Mouse (Mus musculus) adrenal gland, adult 2 months (tissue): Measurements from ENCODE around the gene Gm5134. TPM values are rescaled to one million over a fixed set of nuclear protein-coding genes. Genes with fewer than 3 reads are reported as not detected.
A peak's percentile ranks its signal among the peaks of the same experiment; 100 is the strongest.
"Not testable (repeated sequence)": the region's sequence is repeated elsewhere in the genome, so short reads cannot be mapped to it uniquely, and the experiment has no call there.

Experiments used
- DNase-seq: peaks from one replicate; pipeline ENCODE4 v3.0.0; 2021
- polyA plus RNA-seq: library from polyadenylated mRNA; depleted of rRNA; stranded (reverse); fragments of >200 nt; gene quantifications from 2 replicates; pipeline ENCODE4 v1.2.3, GENCODE M21; 2012
- total RNA-seq, 2 experiments: library from RNA; stranded (reverse); gene quantifications; 2 replicates each; pipeline ENCODE4 v1.2.3; 2021

Gm5134 gene
- total and polyA plus RNA-seq, 3 experiments: 0.03 TPM; not detected in 2

GRCm38 (mm10) chr10:75994531-75995210 lies 40.4 kb downstream of the Gm5134 start:
- DNase-seq: not testable (repeated sequence)

GRCm38 (mm10) chr10:75995463-75995862 lies 41.1 kb downstream of the Gm5134 start:
- DNase-seq: no peak

GRCm38 (mm10) chr10:75996315-75996714 lies 42.0 kb downstream of the Gm5134 start:
- DNase-seq: no peak

GRCm38 (mm10) chr10:76001160-76001559 lies 46.8 kb downstream of the Gm5134 start:
- DNase-seq: no peak

DNA sequence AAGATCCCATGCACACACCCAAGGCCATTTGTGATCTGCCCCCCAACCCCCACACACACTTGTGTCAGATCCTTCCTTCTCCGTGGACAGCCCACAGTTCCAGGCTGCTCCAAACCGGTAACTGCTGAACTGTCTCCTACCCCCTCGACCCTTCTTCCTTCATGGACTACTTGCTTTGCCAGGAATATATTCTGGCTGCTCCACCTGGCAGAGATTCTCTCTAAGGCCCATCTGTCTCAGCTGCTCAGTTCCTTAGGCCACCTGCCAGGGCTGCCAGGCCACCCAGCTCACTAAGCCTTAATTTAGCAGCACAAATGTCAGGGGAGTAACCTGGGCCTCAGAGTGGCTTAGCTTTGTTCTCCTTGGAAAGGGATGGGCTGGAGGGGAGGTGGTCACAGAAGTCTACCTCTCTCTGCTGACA lies 47.8 kb downstream of the Gm5134 start:
- DNase-seq: peak; percentile 51

- no peak for DNase-seq
These were observed 48.3 kb downstream of the Gm5134 start for GRCm38 (mm10) chr10:76002615-76003014.

DNA sequence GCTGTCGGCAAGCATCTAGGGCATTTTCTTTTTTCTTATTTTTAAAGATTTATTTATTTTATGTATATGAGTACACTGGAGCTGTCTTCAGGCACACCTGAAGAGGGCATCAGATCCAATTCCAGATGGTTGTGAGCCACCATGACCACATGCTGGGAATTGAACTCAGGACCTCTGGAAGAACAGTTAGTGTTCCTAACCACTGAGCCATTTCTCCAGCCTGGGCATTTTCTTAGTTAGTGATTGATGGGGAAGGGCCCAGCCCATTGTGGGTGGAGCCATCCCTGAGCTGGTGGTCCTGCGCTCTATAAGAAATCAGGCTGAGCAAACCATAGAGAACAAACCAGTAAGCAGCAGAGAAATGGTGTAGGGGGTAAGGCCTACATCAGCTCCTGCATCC lies 48.9 kb downstream of the Gm5134 start:
- no peak for DNase-seq

- no peak for DNase-seq
These were observed 52.1 kb downstream of the Gm5134 start for GRCm38 (mm10) chr10:76006385-76006784.

DNA sequence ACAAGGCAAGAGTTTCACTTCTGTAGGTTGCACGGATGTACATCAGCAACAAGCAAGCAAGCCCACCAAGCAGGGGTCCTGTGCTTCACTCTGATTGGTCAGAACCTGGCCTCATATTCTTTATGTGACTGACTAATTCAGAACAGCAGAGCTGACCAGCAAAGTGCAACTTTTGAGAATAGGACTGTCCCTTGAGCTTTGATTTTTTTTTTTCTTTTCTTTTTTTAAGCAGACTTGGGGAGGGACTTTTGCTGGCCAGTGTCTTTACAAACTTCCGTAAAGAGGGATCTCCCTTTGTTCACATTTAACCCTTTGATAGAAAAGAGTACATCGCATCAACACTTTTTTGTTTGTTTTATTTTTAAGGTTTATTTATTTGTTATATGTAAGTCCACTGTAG lies 55.5 kb downstream of the Gm5134 start:
- no peak for DNase-seq

GRCm38 (mm10) chr10:76012922-76013321 lies 58.6 kb downstream of the Gm5134 start:
- DNase-seq: no peak

- no peak for DNase-seq
These were observed 62.6 kb downstream of the Gm5134 start for GRCm38 (mm10) chr10:76016886-76017285.

GRCm38 (mm10) chr10:76021728-76022127 lies 67.4 kb downstream of the Gm5134 start:
- no peak for DNase-seq

DNA sequence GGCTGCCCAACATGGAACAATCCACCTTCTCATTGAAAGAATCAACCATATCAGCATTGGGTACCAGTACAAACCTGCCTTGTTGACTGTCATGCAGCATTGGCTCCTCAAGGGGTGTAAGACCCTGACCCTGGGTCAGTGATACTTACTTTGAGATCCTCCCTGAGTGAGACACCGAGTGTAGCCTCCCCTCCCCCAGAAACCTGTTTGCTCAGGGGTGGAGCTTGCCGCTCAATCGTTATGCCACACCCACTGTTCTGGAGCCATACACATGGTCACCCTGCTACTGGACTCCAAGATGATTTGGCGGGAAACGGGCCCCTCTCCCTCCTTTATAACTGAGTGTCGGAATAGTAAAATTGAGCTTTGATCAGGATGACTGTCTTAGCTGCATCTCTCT lies 69.6 kb downstream of the Gm5134 start:
- no peak for DNase-seq

- no peak for DNase-seq
These were observed 71.3 kb downstream of the Gm5134 start for GRCm38 (mm10) chr10:76025470-76026190.

DNA sequence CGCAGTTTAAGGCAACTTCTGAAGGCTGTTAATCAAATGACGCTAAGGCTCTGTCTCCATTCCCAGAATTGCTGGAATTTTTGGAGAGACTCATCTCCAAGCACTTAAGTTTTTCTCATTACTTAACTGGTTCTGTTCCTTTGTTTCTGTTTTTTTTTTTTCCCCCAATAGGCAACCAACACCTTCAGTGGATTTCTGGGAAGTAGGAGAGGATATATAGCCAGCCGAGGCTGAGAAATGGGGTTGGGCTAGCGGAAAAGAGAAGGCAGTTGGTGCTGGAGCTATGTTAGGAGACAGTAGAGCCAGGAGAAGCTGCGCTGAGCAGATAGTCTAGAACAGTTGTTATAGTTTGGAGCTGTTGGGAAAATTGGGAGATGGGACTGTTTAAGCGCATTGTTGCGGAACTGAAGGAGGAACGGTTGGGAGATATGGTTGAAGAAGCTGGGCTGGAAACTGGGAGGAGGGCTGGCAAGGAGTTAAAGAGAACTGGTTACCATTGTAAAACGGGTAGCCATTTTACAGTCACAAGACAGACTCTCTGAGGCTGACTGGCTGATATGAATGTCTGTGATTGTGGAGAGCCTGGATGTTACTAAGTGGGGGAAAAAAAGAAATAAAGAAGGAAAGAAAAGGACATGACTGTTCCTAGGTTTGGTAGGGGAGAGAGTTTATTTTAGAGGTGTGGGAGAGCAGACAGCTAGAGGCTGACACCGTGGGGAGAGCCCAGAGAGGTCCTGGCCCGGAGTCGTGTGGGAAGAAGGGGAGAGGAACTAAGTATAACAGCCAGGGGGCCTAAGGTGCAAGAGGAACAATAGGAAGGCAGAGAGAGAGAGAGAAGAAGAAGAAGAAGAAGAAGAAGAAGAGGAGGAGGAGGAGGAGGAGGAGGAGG lies 73.1 kb downstream of the Gm5134 start:
- DNase-seq: no peak

- DNase-seq: no peak
These were observed 73.7 kb downstream of the Gm5134 start for GRCm38 (mm10) chr10:76028016-76028366.

GRCm38 (mm10) chr10:76028396-76028795 lies 74.1 kb downstream of the Gm5134 start:
- DNase-seq: no peak

DNA sequence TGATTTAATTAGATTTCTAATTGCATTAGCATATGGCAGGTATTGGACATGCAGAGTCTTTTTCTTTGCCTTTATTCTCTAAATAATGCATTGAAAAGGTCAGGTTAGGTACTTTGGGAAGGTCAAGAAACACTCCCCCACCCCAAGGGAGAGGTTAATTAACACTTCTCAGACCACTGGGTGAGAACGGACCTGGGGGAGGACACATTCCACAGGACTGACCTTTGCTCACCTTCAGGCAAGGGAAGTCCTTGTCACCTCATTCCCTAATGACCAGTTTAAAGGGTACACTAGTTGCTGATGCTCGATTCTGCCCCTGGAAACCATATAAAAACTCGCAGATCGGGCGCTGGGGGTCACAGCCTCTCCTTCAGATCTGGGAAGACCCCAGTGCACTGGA lies 75.0 kb downstream of the Gm5134 start:
- DNase-seq: no peak

DNA sequence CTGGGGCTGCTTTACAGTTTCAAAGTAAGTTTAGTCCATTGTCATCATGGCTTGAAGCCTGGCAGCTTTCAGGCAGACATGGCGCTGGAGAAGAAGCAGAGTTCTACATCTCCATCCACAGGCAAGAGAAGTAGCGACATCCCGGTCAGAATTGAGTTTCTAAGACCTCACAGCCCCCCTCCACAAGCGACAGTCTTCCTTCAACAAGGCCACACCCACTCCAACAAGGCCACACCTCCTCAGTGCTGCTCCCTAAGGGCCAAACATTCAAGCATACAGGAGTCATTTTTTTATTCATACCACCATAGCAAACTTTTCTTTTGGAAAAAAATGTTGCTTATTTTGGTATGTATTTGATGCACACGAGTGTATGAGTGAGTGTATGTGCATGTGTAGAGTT lies 76.2 kb downstream of the Gm5134 start:
- no peak for DNase-seq

GRCm38 (mm10) chr10:76031511-76032401 lies 77.4 kb downstream of the Gm5134 start:
- DNase-seq: no peak

GRCm38 (mm10) chr10:76032402-76033118 lies 78.2 kb downstream of the Gm5134 start, which contains the start of gene Zfp280b:
Gene Zfp280b, plus strand, starts transcription at chr10:76032650.
- DNase-seq: peak; percentile 96
